Mouse (Mus musculus): ENCODE measurements at regions not wholly inside any gene's neighbourhood (a gene's known extent, or its start where the extent isn't known, plus 50 kb on each side); places are given as distances from the start of the nearest gene placed in this dataset.
A peak's percentile ranks its signal among the peaks of the same experiment; 100 is the strongest.

DNA sequence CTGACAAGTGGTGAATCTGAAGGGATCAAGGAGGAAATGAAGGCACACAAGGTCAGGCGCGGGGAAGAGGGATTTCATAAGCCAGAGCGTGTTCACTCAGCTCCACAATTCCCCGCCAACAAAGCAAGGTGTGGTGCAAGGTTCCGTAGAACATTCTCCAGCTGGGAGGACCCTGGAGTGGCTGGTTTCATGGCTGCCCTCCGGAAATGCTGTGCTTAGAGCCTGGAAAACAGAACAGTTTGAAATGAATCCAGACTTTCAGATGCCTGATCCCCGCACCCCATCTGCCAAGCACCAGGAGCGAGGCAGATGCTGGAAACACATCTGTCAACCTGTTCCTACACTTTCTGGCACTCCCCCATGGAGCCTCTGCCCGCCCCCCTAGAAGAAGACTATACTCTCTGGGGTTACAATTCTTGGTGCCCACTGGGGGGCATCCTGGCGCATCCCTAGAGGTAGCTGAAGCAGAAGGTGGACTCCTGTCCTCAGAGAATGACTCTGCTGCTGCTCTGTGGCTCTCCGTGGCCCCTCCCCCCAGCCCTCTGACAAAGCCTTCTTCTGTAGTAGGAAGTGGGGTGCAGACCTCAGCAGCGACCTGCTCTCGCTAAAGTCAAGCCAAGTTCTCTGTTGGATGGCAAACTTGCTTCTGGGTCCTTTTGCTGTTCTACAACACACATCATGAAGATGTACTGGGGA, 54.5 kb upstream of the Mafb start:
- H3K4me3 ChIP-seq (replicated peaks), result no peak overlapping the region
- H3K9ac ChIP-seq, result no peak overlapping the region
- no peak overlapping the region for H3K4me2 ChIP-seq
- ATAC-seq (ENCODE audit: low read depth) (no peak), DNase-seq (no peak)
- no peak overlapping the region for H3K27ac ChIP-seq
- H3K27me3 ChIP-seq, result no peaks in the 10 kb centered on the region
- no peaks in the 10 kb centered on the region for H3K4me1 ChIP-seq (replicated peaks)
- 17% methylated on average over 13 of the region's 13 CpGs for WGBS (ENCODE audit: insufficient replicate concordance)
- no peaks in the 10 kb centered on the region for H3K36me3 ChIP-seq
- H3K9me3 ChIP-seq (replicated peaks), result no peaks in the 10 kb centered on the region

DNA sequence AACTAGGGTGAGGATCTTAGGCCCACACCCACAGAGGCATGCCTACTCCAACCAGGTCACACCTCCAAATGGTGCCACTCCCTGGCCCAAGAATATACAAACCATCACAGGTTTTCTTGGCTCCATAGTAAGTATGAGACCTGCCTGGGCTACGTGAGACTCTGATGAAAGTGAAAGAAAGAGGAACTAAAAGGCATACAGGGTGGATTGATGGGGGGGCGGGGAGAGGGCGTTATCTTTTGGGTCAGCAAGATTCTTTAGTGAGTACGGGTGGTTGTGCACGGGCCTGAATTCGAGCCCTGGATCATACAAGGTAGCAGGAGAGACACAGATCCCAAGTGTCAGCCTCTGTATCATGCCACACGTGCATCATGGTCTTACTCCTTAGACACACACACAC, 57.6 kb upstream of the Mafb start:
- H3K4me2 ChIP-seq, result no peak overlapping the region
- ATAC-seq (ENCODE audit: low read depth) (no peak), DNase-seq (no peak)
- H3K4me3 ChIP-seq (replicated peaks), result no peak overlapping the region
- 39% methylated on average over 7 of the region's 7 CpGs for WGBS (ENCODE audit: insufficient replicate concordance)
- no peak overlapping the region for H3K27ac ChIP-seq
- H3K9ac ChIP-seq, result no peak overlapping the region
- H3K9me3 ChIP-seq (replicated peaks), result no peaks in the 10 kb centered on the region
- no peaks in the 10 kb centered on the region for H3K4me1 ChIP-seq (replicated peaks)
- H3K36me3 ChIP-seq, result no peaks in the 10 kb centered on the region
- H3K27me3 ChIP-seq, result no peaks in the 10 kb centered on the region

- Histone ChIP-seq H3K27me3 (no peaks in the 10 kb centered on the region), H3K4me2 (no peak overlapping the region), H3K9ac (no peak overlapping the region), H3K36me3 (no peaks in the 10 kb centered on the region), H3K4me1 (replicated peaks) (no peaks in the 10 kb centered on the region), H3K4me3 (replicated peaks) (no peak overlapping the region), H3K9me3 (replicated peaks) (no peaks in the 10 kb centered on the region), H3K27ac (no peak overlapping the region)
- no peak for DNase-seq
- 54% methylated on average over 10 of the region's 10 CpGs for WGBS (ENCODE audit: insufficient replicate concordance)
- no peak for ATAC-seq (ENCODE audit: low read depth)
These were observed 60.6 kb upstream of the Mafb start for GRCm38 (mm10) chr2:160427431-160427830.

GRCm38 (mm10) chr2:160433252-160433651, 66.4 kb upstream of the Mafb start:
- Histone ChIP-seq H3K9me3 (replicated peaks) (no peaks in the 10 kb centered on the region), H3K27ac (no peak overlapping the region), H3K4me2 (no peak overlapping the region), H3K27me3 (no peaks in the 10 kb centered on the region), H3K4me1 (replicated peaks) (no peaks in the 10 kb centered on the region), H3K36me3 (no peaks in the 10 kb centered on the region), H3K9ac (no peak overlapping the region), H3K4me3 (replicated peaks) (no peak overlapping the region)
- DNase-seq (no peak), ATAC-seq (ENCODE audit: low read depth) (no peak)
- WGBS (ENCODE audit: insufficient replicate concordance), result 53% methylated on average over 10 of the region's 10 CpGs

- no peaks in the 10 kb centered on the region for H3K27me3 ChIP-seq
- H3K27ac ChIP-seq, result no peak overlapping the region
- no peaks in the 10 kb centered on the region for H3K36me3 ChIP-seq
- ATAC-seq (ENCODE audit: low read depth) (no peak), DNase-seq (no peak)
- H3K9ac ChIP-seq, result no peak overlapping the region
- H3K4me1 ChIP-seq (replicated peaks), result no peaks in the 10 kb centered on the region
- WGBS (ENCODE audit: insufficient replicate concordance), result 50% methylated on average over 5 of the region's 5 CpGs
- no peaks in the 10 kb centered on the region for H3K9me3 ChIP-seq (replicated peaks)
- H3K4me2 ChIP-seq, result no peak overlapping the region
- H3K4me3 ChIP-seq (replicated peaks), result no peak overlapping the region
These were observed 67.8 kb upstream of the Mafb start for GRCm38 (mm10) chr2:160434701-160435100.

- no peak for ATAC-seq (ENCODE audit: low read depth)
- no peaks in the 10 kb centered on the region for H3K9me3 ChIP-seq (replicated peaks)
These were observed 68.8 kb upstream of the Mafb start for GRCm38 (mm10) chr2:160435622-160436021.

GRCm38 (mm10) chr2:160439028-160439427, 72.2 kb upstream of the Mafb start:
- Histone ChIP-seq H3K4me2 (no peak overlapping the region), H3K36me3 (no peaks in the 10 kb centered on the region), H3K9me3 (replicated peaks) (no peaks in the 10 kb centered on the region), H3K27ac (no peak overlapping the region), H3K4me3 (replicated peaks) (no peak overlapping the region), H3K9ac (no peak overlapping the region), H3K27me3 (no peaks in the 10 kb centered on the region), H3K4me1 (replicated peaks) (no peaks in the 10 kb centered on the region)
- 68% methylated on average over 2 of the region's 2 CpGs for WGBS (ENCODE audit: insufficient replicate concordance)
- no peak for ATAC-seq (ENCODE audit: low read depth)
- DNase-seq, result no peak

More at GRCm38 (mm10) chr2:160435622-160436021, 68.8 kb upstream of the Mafb start:
- Histone ChIP-seq H3K27ac (no peak overlapping the region), H3K4me3 (replicated peaks) (no peak overlapping the region), H3K36me3 (no peaks in the 10 kb centered on the region), H3K9ac (no peak overlapping the region), H3K4me1 (replicated peaks) (no peaks in the 10 kb centered on the region), H3K27me3 (no peaks in the 10 kb centered on the region), H3K4me2 (no peak overlapping the region)
- no peak for DNase-seq
- 11% methylated on average over 3 of the region's 3 CpGs for WGBS (ENCODE audit: insufficient replicate concordance)

GRCm38 (mm10) chr2:160440236-160440635, 73.4 kb upstream of the Mafb start:
- Histone ChIP-seq H3K9ac (no peak overlapping the region), H3K4me2 (no peak overlapping the region), H3K4me3 (replicated peaks) (no peak overlapping the region), H3K27ac (no peak overlapping the region), H3K27me3 (no peaks in the 10 kb centered on the region), H3K36me3 (no peaks in the 10 kb centered on the region), H3K4me1 (replicated peaks) (no peaks in the 10 kb centered on the region), H3K9me3 (replicated peaks) (no peaks in the 10 kb centered on the region)
- ATAC-seq (ENCODE audit: low read depth) (no peak), DNase-seq (no peak)
- 73% methylated on average over 9 of the region's 9 CpGs for WGBS (ENCODE audit: insufficient replicate concordance)

DNA sequence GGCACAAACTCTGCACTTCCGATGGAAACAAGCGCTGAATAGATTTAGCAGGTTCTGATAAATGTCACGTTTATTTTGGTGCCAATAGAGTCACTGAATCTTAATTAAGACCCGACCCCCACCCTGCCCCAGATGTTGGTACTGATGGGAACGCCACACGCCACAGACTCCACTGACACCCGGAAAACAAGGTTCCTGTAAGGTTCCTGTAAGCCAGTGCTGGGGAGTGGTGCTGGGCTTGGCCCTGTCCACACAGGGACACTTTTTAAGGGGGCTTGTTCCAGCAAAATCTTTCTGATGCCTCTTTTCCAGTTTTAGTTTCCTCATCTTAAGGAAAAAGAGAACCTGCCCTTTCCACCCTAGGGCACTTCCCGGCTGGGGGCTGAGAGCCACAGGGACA, 84.2 kb upstream of the Mafb start:
- DNase-seq, result no peak
- no peak for ATAC-seq (ENCODE audit: low read depth)

DNA sequence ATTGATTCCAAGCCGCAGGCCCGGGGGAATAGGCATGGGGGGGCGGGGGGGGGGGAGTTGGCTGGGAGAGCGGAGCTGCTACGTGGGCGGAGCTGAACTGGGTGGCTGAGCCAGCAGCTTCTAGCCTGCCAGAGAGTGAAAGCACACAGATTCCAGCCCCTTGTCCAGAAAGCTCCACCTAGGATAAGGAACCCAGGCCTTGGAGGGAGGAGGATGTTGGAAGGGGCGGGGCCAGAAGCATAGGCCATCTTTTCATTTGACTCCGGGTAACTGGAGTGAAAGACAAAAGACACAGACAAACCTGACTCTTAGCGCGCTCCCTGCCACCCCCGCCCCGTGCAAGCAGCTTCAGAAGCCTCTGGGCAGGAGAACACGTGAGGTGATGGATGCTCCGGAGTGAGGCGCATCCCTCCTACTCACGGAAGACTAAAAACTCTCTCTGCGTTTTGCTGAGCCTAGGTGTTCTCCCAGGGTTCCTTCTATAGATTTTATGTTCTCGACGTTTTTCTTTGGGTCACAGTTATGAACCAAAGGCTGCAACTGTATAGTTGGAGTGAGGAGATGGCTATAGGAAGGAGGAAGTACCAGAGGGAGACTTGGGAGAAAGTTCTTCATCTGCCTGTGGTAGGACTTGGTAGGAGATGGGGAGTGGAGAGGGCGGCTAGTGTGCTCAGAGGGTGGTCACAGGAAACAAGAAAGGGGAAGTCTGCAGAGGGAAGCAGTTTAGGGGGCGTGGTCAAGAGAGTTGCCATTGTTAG, 84.8 kb upstream of the Mafb start:
- no peak overlapping the region for H3K9ac ChIP-seq
- peak; percentile 60 for ATAC-seq (ENCODE audit: low read depth)
- H3K4me3 ChIP-seq (replicated peaks), result peak overlapping the region; percentile 27

More for the DNA sequence above, 84.2 kb upstream of the Mafb start:
- Histone ChIP-seq H3K4me3 (replicated peaks) (no peak overlapping the region), H3K9ac (no peak overlapping the region), H3K36me3 (no peaks in the 10 kb centered on the region), H3K27me3 (no peaks in the 10 kb centered on the region), H3K4me1 (replicated peaks) (0 out of 2 replicates have a peak, but pooled peaks cover 4% of the 10 kb centered on the region), H3K27ac (no peak overlapping the region), H3K4me2 (peak overlapping the region; percentile 54), H3K9me3 (replicated peaks) (no peaks in the 10 kb centered on the region)
- 11% methylated on average over 8 of the region's 8 CpGs for WGBS (ENCODE audit: insufficient replicate concordance)

DNA sequence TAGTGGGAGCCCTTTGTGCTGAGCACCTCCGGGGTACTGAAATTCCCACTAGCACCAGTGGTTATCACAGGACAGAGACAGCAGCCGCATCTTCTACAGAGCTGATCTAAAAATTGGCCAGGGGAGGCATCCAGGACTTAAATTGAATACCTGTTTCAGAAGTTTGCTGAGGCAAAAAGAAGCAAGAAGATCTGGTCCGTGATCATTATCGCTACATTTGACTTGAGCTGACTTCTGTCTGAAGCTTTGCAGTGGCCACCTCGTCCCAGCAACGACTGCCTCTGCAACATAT, 85.3 kb upstream of the Mafb start:
- 0 out of 2 replicates have a peak, but pooled peaks cover 4% of the 10 kb centered on the region for H3K4me1 ChIP-seq (replicated peaks)
- 0 out of 2 replicates have a peak overlapping the region, but pooled peaks have one; percentile 54 for H3K4me2 ChIP-seq
- H3K9me3 ChIP-seq (replicated peaks), result no peaks in the 10 kb centered on the region
- DNase-seq, result no peak
- no peak overlapping the region for H3K9ac ChIP-seq
- WGBS (ENCODE audit: insufficient replicate concordance), result 12% methylated on average over 6 of the region's 6 CpGs
- H3K27ac ChIP-seq, result no peak overlapping the region
- no peak for ATAC-seq (ENCODE audit: low read depth)
- no peaks in the 10 kb centered on the region for H3K36me3 ChIP-seq
- no peak overlapping the region for H3K4me3 ChIP-seq (replicated peaks)
- no peaks in the 10 kb centered on the region for H3K27me3 ChIP-seq

More for the DNA sequence above, 84.8 kb upstream of the Mafb start:
- H3K4me2 ChIP-seq, result peak overlapping the region; percentile 54
- no peak for DNase-seq
- no peaks in the 10 kb centered on the region for H3K36me3 ChIP-seq
- under 1% methylated on average over 21 of the region's 21 CpGs for WGBS (ENCODE audit: insufficient replicate concordance)
- H3K27ac ChIP-seq, result no peak overlapping the region
- no peaks in the 10 kb centered on the region for H3K9me3 ChIP-seq (replicated peaks)
- H3K27me3 ChIP-seq, result no peaks in the 10 kb centered on the region
- 0 out of 2 replicates have a peak, but pooled peaks cover 4% of the 10 kb centered on the region for H3K4me1 ChIP-seq (replicated peaks)

GRCm38 (mm10) chr2:160452730-160453129, 85.9 kb upstream of the Mafb start:
- ATAC-seq (ENCODE audit: low read depth), result no peak
- Histone ChIP-seq H3K36me3 (no peaks in the 10 kb centered on the region), H3K27me3 (no peaks in the 10 kb centered on the region), H3K9me3 (replicated peaks) (no peaks in the 10 kb centered on the region), H3K27ac (no peak overlapping the region), H3K4me3 (replicated peaks) (no peak overlapping the region), H3K9ac (no peak overlapping the region), H3K4me2 (no peak overlapping the region), H3K4me1 (replicated peaks) (0 out of 2 replicates have a peak, but pooled peaks cover 4% of the 10 kb centered on the region)
- DNase-seq, result no peak
- WGBS (ENCODE audit: insufficient replicate concordance), result 74% methylated on average over 6 of the region's 6 CpGs
